9 mouse cellular contexts compared by ENCODE assay signal in the genomic region with DNA sequence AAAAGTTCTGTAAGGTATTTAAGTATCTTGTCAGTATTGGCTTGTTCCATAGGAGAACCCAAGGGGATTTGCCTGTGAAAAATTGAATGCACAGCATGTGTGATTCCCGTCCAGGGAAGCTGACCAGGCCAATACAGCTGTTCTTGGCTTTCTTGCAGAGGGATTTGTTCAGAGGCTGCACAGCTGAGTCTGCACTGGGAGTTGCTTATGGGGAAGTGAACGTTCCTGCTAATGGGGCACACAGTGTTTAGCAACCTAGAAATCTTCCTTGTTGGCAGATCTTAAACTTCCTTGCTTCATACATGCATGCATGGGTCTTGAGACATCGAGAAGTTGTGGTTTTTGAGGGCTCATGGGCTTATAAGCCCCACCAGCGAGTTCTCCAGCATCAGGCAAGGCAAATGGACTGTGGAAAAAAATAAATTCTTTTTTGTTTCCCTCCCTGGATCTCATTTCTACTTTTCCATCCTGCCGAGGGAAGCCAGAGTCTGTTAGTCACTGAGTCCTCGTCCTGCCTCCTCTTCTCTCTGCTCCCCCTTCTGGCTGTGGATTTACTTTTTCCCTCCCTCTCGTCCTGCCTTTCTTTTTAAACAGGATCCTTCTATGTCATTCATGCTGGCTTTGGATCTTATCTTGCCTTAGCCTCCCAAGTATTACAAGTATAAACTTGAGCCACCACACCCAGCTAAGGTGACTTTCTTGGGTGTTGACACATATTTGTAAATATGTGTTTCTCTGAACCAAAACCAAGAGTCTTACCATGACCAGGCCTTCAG. TPM values are rescaled to one million over a fixed set of nuclear protein-coding genes. Genes with fewer than 3 reads are reported as not detected.
DNase-seq lines count a peak whose midpoint lies in the region; ATAC-seq and TF ChIP-seq lines count a peak whose summit lies in the region.
"Had no signal": no experiment of that assay in that cellular context is flagged by ENCODE, and none has a peak within 500 bp of the region (broad histone marks: within the 10 kb centered on the region; RNA-seq: fewer than 3 reads in every experiment).

No protein-coding gene starts in this region.

- no peak for TF ChIP-seq POLR2A in liver, adult 2 months (IDR thresholded peaks at IDR 0.05; ENCODE audit: extremely low read depth, insufficient read depth, low read length)

- no peaks in the 10 kb centered on the region for H3K27me3 ChIP-seq in liver, adult 2 months (ENCODE audit: control insufficient read depth, insufficient read depth, low read length)
- no peaks in the 10 kb centered on the region for H3K27me3 ChIP-seq in intestine, embryonic 16.5 days (replicated peaks; ENCODE audit: control insufficient read depth, insufficient read depth, low read length)
- H3K27me3 ChIP-seq in hindbrain, embryonic 10.5 days (ENCODE audit: insufficient read depth, poor library complexity, severe bottlenecking): peaks cover 4% of the 10 kb centered on the region; the same call in 1 of the 2 replicates

- no peak overlapping the region for H3K27ac ChIP-seq in liver, adult 2 months (replicated peaks; ENCODE audit: insufficient read depth, low read depth, low read length)
- H3K27ac ChIP-seq in intestine, embryonic 16.5 days (ENCODE audit: low read length): no peak overlapping the region
- no peak overlapping the region for H3K27ac ChIP-seq in hindbrain, embryonic 10.5 days
- H3K27ac ChIP-seq: liver, embryonic 14.5 days had no signal

- no peak for TF ChIP-seq CTCF in liver, adult 2 months (IDR thresholded peaks at IDR 0.05; ENCODE audit: low read depth, low read length)

- 0 out of 2 replicates have a peak, but pooled peaks have one; percentile 16 for ATAC-seq in intestine, embryonic 16.5 days
- ATAC-seq in monocyte, adult 5-6 weeks (replicated peaks; ENCODE audit: insufficient number of reproducible peaks, low FRiP score, low TSS enrichment, poor library complexity, severe bottlenecking): peak; percentile 91

- H3K9me3 ChIP-seq in intestine, embryonic 16.5 days (ENCODE audit: control insufficient read depth, low read length): 0 out of 2 replicates have a peak, but pooled peaks cover 3% of the 10 kb centered on the region
- no peaks in the 10 kb centered on the region for H3K9me3 ChIP-seq in hindbrain, embryonic 10.5 days

- 71% methylated on average over 7 of the region's 7 CpGs for WGBS in liver, adult 2 months
- WGBS in intestine, embryonic 16.5 days: 44% methylated on average over 7 of the region's 7 CpGs
- WGBS in hindbrain, embryonic 10.5 days: 46% methylated on average over 7 of the region's 7 CpGs

- DNase-seq in embryo, embryonic 10.5 days (ENCODE audit: low spot score): peak; percentile 18
- no peak for DNase-seq in embryo, embryonic 11 days
- peak; percentile 24 for DNase-seq in liver, adult 2 months (ENCODE audit: extremely low read depth, low read depth, low spot score)
- no peak for DNase-seq in liver
- no peak for DNase-seq in hindbrain, embryonic 10.5 days (ENCODE audit: low spot score)
- no peak for DNase-seq in spleen, adult 12 weeks (ENCODE audit: low spot score)

- no peak overlapping the region for H3K4me3 ChIP-seq in liver, adult 2 months (ENCODE audit: insufficient read depth, low read depth, low read length)
- H3K4me3 ChIP-seq in intestine, embryonic 16.5 days (ENCODE audit: low read length): no peak overlapping the region
- no peak overlapping the region for H3K4me3 ChIP-seq in hindbrain, embryonic 10.5 days

- no peak overlapping the region for H3K9ac ChIP-seq in liver, adult 2 months (ENCODE audit: low read depth, low read length)
- H3K9ac ChIP-seq in intestine, embryonic 16.5 days (ENCODE audit: low read depth, low read length): no peak overlapping the region
- H3K9ac ChIP-seq: liver, embryonic 14.5 days had no signal

- H3K79me2 ChIP-seq in liver, adult 2 months (ENCODE audit: control insufficient read depth, insufficient read depth, low read length): no peaks in the 10 kb centered on the region

- no peak overlapping the region for H3K4me2 ChIP-seq in intestine, embryonic 16.5 days (ENCODE audit: low read depth, low read length)

- H3K36me3 ChIP-seq in liver, adult 2 months (ENCODE audit: control insufficient read depth, insufficient read depth, low read length): no peaks in the 10 kb centered on the region
- no peaks in the 10 kb centered on the region for H3K36me3 ChIP-seq in intestine, embryonic 16.5 days (ENCODE audit: control insufficient read depth, insufficient read depth, low read length)
- H3K36me3 ChIP-seq in hindbrain, embryonic 10.5 days: no peaks in the 10 kb centered on the region

- no peaks in the 10 kb centered on the region; the same call in 1 of the 2 replicates for H3K4me1 ChIP-seq in liver, adult 2 months (ENCODE audit: control insufficient read depth, insufficient read depth, low read length)
- H3K4me1 ChIP-seq in intestine, embryonic 16.5 days (ENCODE audit: control insufficient read depth, insufficient read depth, low read length): no peaks in the 10 kb centered on the region
- no peaks in the 10 kb centered on the region for H3K4me1 ChIP-seq in hindbrain, embryonic 10.5 days (replicated peaks)

RNA-seq across cellular contexts. Expression of a gene that starts 19.3 kb away (rescaled TPM):
- total RNA-seq in liver, adult 2 months (2014; rRNA removed): 11.4 and 11.7 TPM in 2 replicates
- 8.1 and 10.9 TPM in 2 replicates for polyA plus RNA-seq in liver, adult 2 months (2012; rRNA removed)
- 29.7 and 31.0 TPM in 2 replicates for polyA plus RNA-seq in intestine, embryonic 16.5 days (2015; fragmentation: Nextera tagmentation; extraction: Ambion mirVana)
- total RNA-seq in monocyte, adult 5-6 weeks (2017): 32.9 to 53.5 TPM (median 37.8 TPM) in 3 replicates
- 39.7 and 39.8 TPM in 2 replicates for polyA plus RNA-seq in hindbrain, embryonic 10.5 days (2016; fragmentation: Nextera tagmentation; extraction: Ambion mirVana)

RNA-seq across cellular contexts. Expression of a gene that starts 19.4 kb away (rescaled TPM):
- 0.28 and 1.5 TPM in 2 replicates for total RNA-seq in liver, adult 2 months (2014; rRNA removed)
- 0.29 and 1.2 TPM in 2 replicates for polyA plus RNA-seq in liver, adult 2 months (2012; rRNA removed)
- polyA plus RNA-seq in intestine, embryonic 16.5 days (2015; fragmentation: Nextera tagmentation; extraction: Ambion mirVana): 9.1 and 9.5 TPM in 2 replicates
- total RNA-seq in monocyte, adult 5-6 weeks (2017): 3.2 to 8.0 TPM (median 4.5 TPM) in 3 replicates
- polyA plus RNA-seq in hindbrain, embryonic 10.5 days (2016; fragmentation: Nextera tagmentation; extraction: Ambion mirVana): 23.1 and 28.2 TPM in 2 replicates

RNA-seq across cellular contexts. Expression of a gene that starts 33.3 kb away (rescaled TPM):
- total RNA-seq in liver, adult 2 months (2014; rRNA removed): 0.18 TPM in 1 of 2 replicates, not detected in the other
- polyA plus RNA-seq in liver, adult 2 months (2012; rRNA removed): 0.11 and 0.15 TPM in 2 replicates
- polyA plus RNA-seq in intestine, embryonic 16.5 days (2015; fragmentation: Nextera tagmentation; extraction: Ambion mirVana): 1.5 and 1.9 TPM in 2 replicates
- not detected in 3 replicates for total RNA-seq in monocyte, adult 5-6 weeks (2017)
- 1.1 and 1.3 TPM in 2 replicates for polyA plus RNA-seq in hindbrain, embryonic 10.5 days (2016; fragmentation: Nextera tagmentation; extraction: Ambion mirVana)

Comparison
In these comparisons a context has a peak if more than half of its experiments do, and no peak if none do; other contexts are left out.
1. DNase-seq: peak in embryo, embryonic 10.5 days (single experiment) and liver, adult 2 months (single experiment); none in embryo, embryonic 11 days (single experiment), liver (single experiment), hindbrain, embryonic 10.5 days (single experiment) and spleen, adult 12 weeks (single experiment).